In the genomic region with DNA sequence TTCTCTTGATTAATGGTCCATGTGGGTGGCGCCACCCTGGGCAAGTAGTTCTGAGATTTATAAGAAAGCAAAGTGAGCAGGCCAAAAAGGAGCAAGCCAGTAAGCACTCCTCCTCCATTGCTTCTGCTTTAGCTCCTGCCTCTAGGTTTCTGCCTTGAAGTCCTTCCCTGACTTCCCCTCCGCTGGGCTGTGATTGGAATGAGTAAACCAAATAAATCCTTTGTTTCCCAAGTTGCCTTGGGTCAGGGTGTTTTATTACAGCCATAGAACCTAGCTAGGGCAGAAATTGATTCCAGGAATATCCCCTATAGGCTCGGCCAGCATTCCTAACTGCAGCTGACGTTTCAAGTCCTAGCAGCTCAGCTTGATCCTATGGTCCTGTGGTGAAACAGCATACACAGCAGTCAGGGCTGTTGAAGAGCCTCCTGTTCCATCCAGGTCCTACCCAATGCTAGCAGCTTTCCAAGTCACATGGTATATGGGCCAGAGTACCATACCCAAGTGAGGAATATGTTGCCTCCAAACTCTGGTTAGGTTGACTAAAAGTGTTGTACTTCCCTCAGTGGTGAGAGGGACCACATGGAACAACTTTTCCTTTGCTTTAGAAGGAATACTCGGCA, we compare ENCODE assay signal across 21 mouse cellular contexts. TPM values are rescaled to one million over a fixed set of nuclear protein-coding genes. Genes with fewer than 3 reads are reported as not detected.
DNase-seq lines count a peak whose midpoint lies in the region; ATAC-seq and TF ChIP-seq lines count a peak whose summit lies in the region.
"Had no signal": no experiment of that assay in that cellular context is flagged by ENCODE, and none has a peak within 500 bp of the region (broad histone marks: within the 10 kb centered on the region; RNA-seq: fewer than 3 reads in every experiment).

No protein-coding gene starts in this region.

- TF ChIP-seq POLR2A in limb, embryonic 14.5 days (IDR thresholded peaks at IDR 0.05; ENCODE audit: borderline replicate concordance, extremely low read depth, insufficient read depth, insufficient read length): no peak

- ATAC-seq in embryonic facial prominence, embryonic 11.5 days (replicated peaks; ENCODE audit: insufficient number of reproducible peaks, low FRiP score, low TSS enrichment, low read depth): 0 out of 2 replicates have a peak, but pooled peaks have one; percentile 18
- ATAC-seq in kidney, embryonic 15.5 days (replicated peaks; ENCODE audit: low FRiP score): peak; percentile 54; the same call in 1 of the 2 replicates
- ATAC-seq in limb, embryonic 14.5 days (ENCODE audit: low FRiP score, low read depth): peak; percentile 74
- ATAC-seq: forebrain, embryonic 13.5 days; forebrain, postnatal 0 days; intestine, embryonic 16.5 days had no signal

- peak; percentile 56 for DNase-seq in embryonic facial prominence, embryonic 11.5 days (ENCODE audit: low spot score)
- DNase-seq in embryonic facial prominence, embryonic 10.5 days (ENCODE audit: low spot score): no peak
- DNase-seq in kidney, postnatal 4 days: no peak
- DNase-seq in forelimb bud, embryonic 11.5 days (ENCODE audit: low read depth, low spot score): peak; percentile 19
- DNase-seq in limb, embryonic 14.5 days (ENCODE audit: low spot score): peak; percentile 50
- DNase-seq in cerebellum, postnatal 4 days (ENCODE audit: low spot score in 2 of 2): no peak
- DNase-seq in left cerebral cortex, postnatal 14 days (ENCODE audit: low spot score in 2 of 2): no peak
- DNase-seq: adrenal gland, adult 8-10 months; adrenal gland, postnatal 36 days; cerebellum, adult 2 months; cerebellum, postnatal 10 days; forebrain, postnatal 0 days; gastrocnemius, adult 2 months; gastrocnemius, postnatal 25 days; heart, adult 18-20 months had no signal

- H3K27me3 ChIP-seq in embryonic facial prominence, embryonic 11.5 days (ENCODE audit: control insufficient read depth, insufficient read depth, low read length): no peaks in the 10 kb centered on the region
- H3K27me3 ChIP-seq in embryonic facial prominence, embryonic 10.5 days (replicated peaks; ENCODE audit: low read depth, poor library complexity, severe bottlenecking): no peaks in the 10 kb centered on the region
- H3K27me3 ChIP-seq in kidney, embryonic 15.5 days: no peaks in the 10 kb centered on the region
- no peaks in the 10 kb centered on the region for H3K27me3 ChIP-seq in limb, embryonic 14.5 days (ENCODE audit: control insufficient read depth, insufficient read depth, low read length)
- H3K27me3 ChIP-seq: CH12.LX; forebrain, embryonic 13.5 days; heart, embryonic 12.5 days; hindbrain, embryonic 15.5 days had no signal

- WGBS in embryonic facial prominence, embryonic 11.5 days: 57% methylated on average over 5 of the region's 5 CpGs
- WGBS in embryonic facial prominence, embryonic 10.5 days: 61% methylated on average over 5 of the region's 5 CpGs
- WGBS in kidney, embryonic 15.5 days: 50% methylated on average over 5 of the region's 5 CpGs
- WGBS in limb, embryonic 14.5 days: 49% methylated on average over 5 of the region's 5 CpGs

- no peaks in the 10 kb centered on the region for H3K9me3 ChIP-seq in embryonic facial prominence, embryonic 11.5 days (replicated peaks; ENCODE audit: control insufficient read depth, low read length)
- H3K9me3 ChIP-seq in embryonic facial prominence, embryonic 10.5 days: no peaks in the 10 kb centered on the region
- H3K9me3 ChIP-seq in kidney, embryonic 15.5 days (replicated peaks): no peaks in the 10 kb centered on the region
- no peaks in the 10 kb centered on the region for H3K9me3 ChIP-seq in limb, embryonic 14.5 days (ENCODE audit: control insufficient read depth, low read length)
- H3K9me3 ChIP-seq: forebrain, embryonic 13.5 days; heart, embryonic 12.5 days; hindbrain, embryonic 15.5 days had no signal

- H3K36me3 ChIP-seq in embryonic facial prominence, embryonic 11.5 days (replicated peaks; ENCODE audit: control insufficient read depth, insufficient read depth, low read depth, low read length): no peaks in the 10 kb centered on the region; the same call in 1 of the 2 replicates
- peaks cover 37% of the 10 kb centered on the region for H3K36me3 ChIP-seq in embryonic facial prominence, embryonic 10.5 days (replicated peaks)
- H3K36me3 ChIP-seq in kidney, embryonic 15.5 days: peaks cover 51% of the 10 kb centered on the region
- peaks cover 30% of the 10 kb centered on the region for H3K36me3 ChIP-seq in limb, embryonic 14.5 days (ENCODE audit: control insufficient read depth, insufficient read depth, low read length)

- no peak overlapping the region for H3K4me2 ChIP-seq in embryonic facial prominence, embryonic 11.5 days (ENCODE audit: low read depth, low read length)
- no peak overlapping the region for H3K4me2 ChIP-seq in kidney, embryonic 15.5 days
- H3K4me2 ChIP-seq in limb, embryonic 14.5 days (replicated peaks; ENCODE audit: low read depth, low read length, severe bottlenecking): no peak overlapping the region
- H3K4me2 ChIP-seq: forebrain, embryonic 13.5 days; heart, embryonic 12.5 days; hindbrain, embryonic 15.5 days had no signal

- no peak overlapping the region for H3K9ac ChIP-seq in embryonic facial prominence, embryonic 11.5 days (replicated peaks; ENCODE audit: low read length)
- H3K9ac ChIP-seq in kidney, embryonic 15.5 days: no peak overlapping the region
- no peak overlapping the region for H3K9ac ChIP-seq in limb, embryonic 14.5 days (ENCODE audit: low read depth, low read length, severe bottlenecking)
- H3K9ac ChIP-seq: forebrain, embryonic 13.5 days; forebrain, postnatal 0 days; heart, embryonic 12.5 days; hindbrain, embryonic 15.5 days had no signal

- H3K4me3 ChIP-seq in embryonic facial prominence, embryonic 11.5 days (ENCODE audit: low read depth, low read length): no peak overlapping the region
- no peak overlapping the region for H3K4me3 ChIP-seq in embryonic facial prominence, embryonic 10.5 days
- no peak overlapping the region for H3K4me3 ChIP-seq in kidney, embryonic 15.5 days (replicated peaks)
- H3K4me3 ChIP-seq in limb, embryonic 14.5 days (replicated peaks; ENCODE audit: low read length): no peak overlapping the region
- H3K4me3 ChIP-seq: forebrain, embryonic 13.5 days; gastrocnemius, adult 2 months; heart, embryonic 12.5 days; hindbrain, embryonic 15.5 days had no signal

- intact Hi-C loops in left cerebral cortex, postnatal 14 days (cut with DNase I): no loop called here

- no peak overlapping the region for H3K27ac ChIP-seq in embryonic facial prominence, embryonic 11.5 days (replicated peaks; ENCODE audit: low read depth, low read length)
- H3K27ac ChIP-seq in embryonic facial prominence, embryonic 10.5 days (replicated peaks): no peak overlapping the region
- no peak overlapping the region; the same call in 1 of the 2 replicates for H3K27ac ChIP-seq in kidney, embryonic 15.5 days
- H3K27ac ChIP-seq in limb, embryonic 14.5 days (replicated peaks; ENCODE audit: low read depth, low read length): no peak overlapping the region
- H3K27ac ChIP-seq: forebrain, embryonic 13.5 days; gastrocnemius, adult 2 months; hindbrain, embryonic 15.5 days had no signal

- no peaks in the 10 kb centered on the region for H3K4me1 ChIP-seq in embryonic facial prominence, embryonic 11.5 days (ENCODE audit: control insufficient read depth, insufficient read depth, low read length)
- no peaks in the 10 kb centered on the region for H3K4me1 ChIP-seq in embryonic facial prominence, embryonic 10.5 days
- H3K4me1 ChIP-seq in kidney, embryonic 15.5 days: no peaks in the 10 kb centered on the region
- H3K4me1 ChIP-seq in limb, embryonic 14.5 days (ENCODE audit: control insufficient read depth, insufficient read depth, low read length): no peaks in the 10 kb centered on the region
- H3K4me1 ChIP-seq: forebrain, embryonic 13.5 days; heart, embryonic 12.5 days; hindbrain, embryonic 15.5 days had no signal

RNA-seq across cellular contexts. Expression of a gene that starts 25.1 kb away (rescaled TPM):
- polyA plus RNA-seq in embryonic facial prominence, embryonic 11.5 days (2014; fragmentation: Nextera tagmentation; extraction: Ambion mirVana): 80.6 and 82.1 TPM in 2 replicates
- polyA plus RNA-seq in embryonic facial prominence, embryonic 10.5 days (2016; fragmentation: Nextera tagmentation; extraction: Ambion mirVana): 74.5 and 78.1 TPM in 2 replicates
- polyA plus RNA-seq in kidney, embryonic 15.5 days (2015; fragmentation: Nextera tagmentation; extraction: Ambion mirVana): 71.5 and 76.0 TPM in 2 replicates
- 30.4 and 42.3 TPM in 2 replicates for polyA plus RNA-seq in limb, embryonic 14.5 days (2012; rRNA removed)
- polyA plus RNA-seq in limb, embryonic 14.5 days (2014; fragmentation: Nextera tagmentation; extraction: Ambion mirVana): 54.0 and 62.9 TPM in 2 replicates
- 10 to 100 TPM; 23.0 to 26.1 TPM for total RNA-seq in left cerebral cortex, postnatal 14 days (2021)

RNA-seq across cellular contexts. Expression of a gene that starts 25.1 kb away (rescaled TPM):
- polyA plus RNA-seq in embryonic facial prominence, embryonic 11.5 days (2014; fragmentation: Nextera tagmentation; extraction: Ambion mirVana): 126 and 135 TPM in 2 replicates
- 93.8 and 96.6 TPM in 2 replicates for polyA plus RNA-seq in embryonic facial prominence, embryonic 10.5 days (2016; fragmentation: Nextera tagmentation; extraction: Ambion mirVana)
- 91.0 and 92.3 TPM in 2 replicates for polyA plus RNA-seq in kidney, embryonic 15.5 days (2015; fragmentation: Nextera tagmentation; extraction: Ambion mirVana)
- polyA plus RNA-seq in limb, embryonic 14.5 days (2012; rRNA removed): 56.9 and 59.4 TPM in 2 replicates
- polyA plus RNA-seq in limb, embryonic 14.5 days (2014; fragmentation: Nextera tagmentation; extraction: Ambion mirVana): 93.3 and 94.0 TPM in 2 replicates
- 10 to 100 TPM; 33.3 to 39.2 TPM for total RNA-seq in left cerebral cortex, postnatal 14 days (2021)

RNA-seq across cellular contexts. Expression of a gene that starts 47.4 kb away (rescaled TPM):
- 40.2 and 41.1 TPM in 2 replicates for polyA plus RNA-seq in embryonic facial prominence, embryonic 11.5 days (2014; fragmentation: Nextera tagmentation; extraction: Ambion mirVana)
- polyA plus RNA-seq in embryonic facial prominence, embryonic 10.5 days (2016; fragmentation: Nextera tagmentation; extraction: Ambion mirVana): 52.0 and 56.3 TPM in 2 replicates
- polyA plus RNA-seq in kidney, embryonic 15.5 days (2015; fragmentation: Nextera tagmentation; extraction: Ambion mirVana): 68.9 and 70.2 TPM in 2 replicates
- polyA plus RNA-seq in limb, embryonic 14.5 days (2012; rRNA removed): 24.7 and 26.8 TPM in 2 replicates
- 34.5 and 39.4 TPM in 2 replicates for polyA plus RNA-seq in limb, embryonic 14.5 days (2014; fragmentation: Nextera tagmentation; extraction: Ambion mirVana)
- total RNA-seq in left cerebral cortex, postnatal 14 days (2021): 10 to 100 TPM; 18.5 to 21.8 TPM

Comparison
In these comparisons a context has a peak if more than half of its experiments do, and no peak if none do; other contexts are left out.
1. DNase-seq: peak in embryonic facial prominence, embryonic 11.5 days (single experiment), forelimb bud, embryonic 11.5 days (single experiment) and limb, embryonic 14.5 days (single experiment); none in embryonic facial prominence, embryonic 10.5 days (single experiment), kidney, postnatal 4 days (0 of 2), cerebellum, postnatal 4 days (0 of 2) and left cerebral cortex, postnatal 14 days (0 of 2).
2. ATAC-seq: peak in every context shown above with its lines; median percentile 74 in limb, embryonic 14.5 days; 54 in kidney, embryonic 15.5 days; 18 in embryonic facial prominence, embryonic 11.5 days.